Mouse (Mus musculus) hindbrain, embryonic 16.5 days (tissue): ENCODE data around the gene Heatr3. TPM values are rescaled to one million over a fixed set of nuclear protein-coding genes. Genes with fewer than 3 reads are reported as not detected.

Experiments
- ATAC-seq: fragments of 200-750 bp; cut with Nextera tagmentation; 2 replicates; pipeline ENCODE4 v1.8.0; 2017; ENCODE audit warnings: moderate TSS enrichment, moderate library complexity
- H3K27ac ChIP-seq: fragments of 300-500 bp; sonication (generic); 2 replicates; pipeline ENCODE4 v1.5.1; 2014; ENCODE audit warnings: low read depth, mild to moderate bottlenecking, control low read depth, low read length, moderate library complexity
- H3K27me3 ChIP-seq: fragments of 300-500 bp; sonication (generic); replicated peaks from 2 replicates; pipeline ENCODE4 v1.6.1; 2014; ENCODE audit warnings: low read length; ENCODE audit not compliant: control insufficient read depth, insufficient read depth
- H3K36me3 ChIP-seq: fragments of 300-500 bp; sonication (generic); 2 replicates; pipeline ENCODE4 v1.6.1; 2014; ENCODE audit warnings: mild to moderate bottlenecking, low read length, moderate library complexity, mixed read lengths; ENCODE audit not compliant: control insufficient read depth, insufficient read depth
- H3K4me1 ChIP-seq: fragments of 300-500 bp; sonication (generic); 2 replicates; pipeline ENCODE4 v1.6.1; 2014; ENCODE audit warnings: low read depth, low read length; ENCODE audit not compliant: control insufficient read depth, insufficient read depth
- H3K4me2 ChIP-seq: fragments of 300-500 bp; sonication (generic); 2 replicates; pipeline ENCODE4 v1.6.1; 2014; ENCODE audit warnings: mild to moderate bottlenecking, low read length, control low read depth, moderate library complexity
- H3K4me3 ChIP-seq: fragments of 300-500 bp; sonication (generic); 2 replicates; pipeline ENCODE4 v1.5.1; 2014; ENCODE audit warnings: mild to moderate bottlenecking, low read length, control low read depth, moderate library complexity
- H3K9ac ChIP-seq: fragments of 300-500 bp; sonication (generic); 2 replicates; pipeline ENCODE4 v1.6.1; 2014; ENCODE audit warnings: low read depth, mild to moderate bottlenecking, control low read depth, low read length, moderate library complexity
- H3K9me3 ChIP-seq: fragments of 300-500 bp; sonication (generic); 2 replicates; pipeline ENCODE4 v1.6.1; 2014; ENCODE audit warnings: mild to moderate bottlenecking, low read length, moderate library complexity; ENCODE audit not compliant: control insufficient read depth
- WGBS: fragments of 180-500 bp; shearing (Covaris S2); extraction: QIAGEN DNeasy Blood & Tissue Kit; methylation state at CpG from one replicate; pipeline ENCODE4 v1.1.7; 2014; 5-methylcytosine and 5-hydroxymethylcytosine counted together
- polyA plus RNA-seq: library from polyadenylated mRNA; unstranded; fragments of >200 nt; fragmentation: Nextera tagmentation; extraction: Ambion mirVana; gene quantifications from 2 replicates; pipeline ENCODE4 v1.2.1, GENCODE M21; 2015

The Heatr3 gene
- polyA plus RNA-seq, 1 experiment from 2014 or later, result 34.2 TPM

- Histone ChIP-seq H3K4me3 (no peak overlapping the region), H3K27me3 (no peaks in the 10 kb centered on the region), H3K36me3 (peaks cover 17% of the 10 kb centered on the region), H3K9me3 (no peaks in the 10 kb centered on the region), H3K4me1 (peaks cover 4% of the 10 kb centered on the region; the same call in 1 of the 2 replicates), H3K9ac (no peak overlapping the region), H3K4me2 (no peak overlapping the region), H3K27ac (no peak overlapping the region)
- WGBS, result 97% methylated on average over 2 of the region's 2 CpGs
- no peak for ATAC-seq
Measured at GRCm38 (mm10) chr8:88124850-88125249, 12.8 kb upstream of the Heatr3 start.

GRCm38 (mm10) chr8:88129397-88129796 lies 8.3 kb upstream of the Heatr3 start:
- no peak for ATAC-seq
- Histone ChIP-seq H3K4me1 (no peaks in the 10 kb centered on the region), H3K36me3 (peaks cover 23% of the 10 kb centered on the region), H3K27me3 (no peaks in the 10 kb centered on the region), H3K4me2 (no peak overlapping the region), H3K9ac (no peak overlapping the region), H3K4me3 (no peak overlapping the region), H3K9me3 (no peaks in the 10 kb centered on the region), H3K27ac (no peak overlapping the region)
- WGBS, result 86% methylated on average over 4 of the region's 4 CpGs

- Histone ChIP-seq H3K9ac (no peak overlapping the region), H3K4me3 (no peak overlapping the region), H3K4me1 (no peaks in the 10 kb centered on the region), H3K27ac (no peak overlapping the region), H3K9me3 (no peaks in the 10 kb centered on the region), H3K36me3 (peaks cover 23% of the 10 kb centered on the region), H3K4me2 (no peak overlapping the region), H3K27me3 (no peaks in the 10 kb centered on the region)
- 70% methylated on average over 7 of the region's 7 CpGs for WGBS
- no peak for ATAC-seq
Measured at GRCm38 (mm10) chr8:88130754-88131317, 6.8 kb upstream of the Heatr3 start.

GRCm38 (mm10) chr8:88139256-88139655 lies 1.6 kb downstream of the Heatr3 start:
- Histone ChIP-seq H3K9ac (no peak overlapping the region), H3K9me3 (no peaks in the 10 kb centered on the region), H3K4me2 (no peak overlapping the region), H3K4me1 (peaks cover 11% of the 10 kb centered on the region), H3K27me3 (no peaks in the 10 kb centered on the region), H3K27ac (no peak overlapping the region), H3K4me3 (no peak overlapping the region), H3K36me3 (peaks cover 12% of the 10 kb centered on the region)
- WGBS, result 84% methylated on average over 3 of the region's 3 CpGs
- ATAC-seq, result no peak

GRCm38 (mm10) chr8:88141629-88142028 lies 4.0 kb downstream of the Heatr3 start:
- H3K27ac ChIP-seq, result no peak overlapping the region
- H3K36me3 ChIP-seq, result peaks cover 8% of the 10 kb centered on the region
- H3K27me3 ChIP-seq, result no peaks in the 10 kb centered on the region
- H3K4me2 ChIP-seq, result no peak overlapping the region
- no peak overlapping the region for H3K4me3 ChIP-seq
- H3K9ac ChIP-seq, result no peak overlapping the region
- H3K9me3 ChIP-seq, result no peaks in the 10 kb centered on the region
- WGBS, result 97% methylated on average over 3 of the region's 3 CpGs
- peaks cover 11% of the 10 kb centered on the region for H3K4me1 ChIP-seq
- ATAC-seq, result no peak

- H3K4me1 ChIP-seq, result peaks cover 5% of the 10 kb centered on the region
- ATAC-seq, result no peak
- no peak overlapping the region for H3K9ac ChIP-seq
- H3K9me3 ChIP-seq, result no peaks in the 10 kb centered on the region
- no peak overlapping the region for H3K27ac ChIP-seq
- no peak overlapping the region for H3K4me2 ChIP-seq
- 89% methylated on average over 5 of the region's 5 CpGs for WGBS
- H3K36me3 ChIP-seq, result peaks cover 22% of the 10 kb centered on the region
- no peak overlapping the region for H3K4me3 ChIP-seq
- no peaks in the 10 kb centered on the region for H3K27me3 ChIP-seq
Measured at GRCm38 (mm10) chr8:88144041-88144440, 6.4 kb downstream of the Heatr3 start.

GRCm38 (mm10) chr8:88150910-88151371 lies 13.3 kb downstream of the Heatr3 start:
- 96% methylated on average over 6 of the region's 6 CpGs for WGBS
- Histone ChIP-seq H3K4me2 (no peak overlapping the region), H3K36me3 (peaks cover 47% of the 10 kb centered on the region), H3K9ac (no peak overlapping the region), H3K27me3 (no peaks in the 10 kb centered on the region), H3K4me1 (no peaks in the 10 kb centered on the region), H3K27ac (no peak overlapping the region), H3K9me3 (no peaks in the 10 kb centered on the region), H3K4me3 (no peak overlapping the region)
- ATAC-seq, result no peak

- ATAC-seq, result no peak
- Histone ChIP-seq H3K9me3 (no peaks in the 10 kb centered on the region), H3K9ac (no peak overlapping the region), H3K4me3 (no peak overlapping the region), H3K4me2 (no peak overlapping the region), H3K4me1 (no peaks in the 10 kb centered on the region), H3K27me3 (no peaks in the 10 kb centered on the region), H3K27ac (no peak overlapping the region), H3K36me3 (peaks cover 48% of the 10 kb centered on the region)
- WGBS, result 94% methylated on average over 9 of the region's 10 CpGs
Measured at GRCm38 (mm10) chr8:88160237-88160995, 22.8 kb downstream of the Heatr3 start.

- no peaks in the 10 kb centered on the region for H3K9me3 ChIP-seq
- 80% methylated on average over 5 of the region's 5 CpGs for whole genome bisulfite sequencing
- no peak overlapping the region for H3K4me2 ChIP-seq
- no peaks in the 10 kb centered on the region for H3K4me1 ChIP-seq
- ATAC-seq, result no peak
- no peak overlapping the region for H3K9ac ChIP-seq
- peaks cover 53% of the 10 kb centered on the region for H3K36me3 ChIP-seq
- H3K4me3 ChIP-seq, result no peak overlapping the region
- H3K27ac ChIP-seq, result no peak overlapping the region
- H3K27me3 ChIP-seq, result no peaks in the 10 kb centered on the region
Measured at GRCm38 (mm10) chr8:88161439-88161838, 23.8 kb downstream of the Heatr3 start.
